ENCODE assay signal across 9 mouse cellular contexts in genomic region chr6:72601732-72602131, GRCm38 (mm10). TPM values are rescaled to one million over a fixed set of nuclear protein-coding genes. Genes with fewer than 3 reads are reported as not detected.
DNase-seq lines count a peak whose midpoint lies in the region; ATAC-seq lines count a peak whose summit lies in the region.
"Had no signal": no experiment of that assay in that cellular context is flagged by ENCODE, and none has a peak within 500 bp of the region (broad histone marks: within the 10 kb centered on the region; RNA-seq: fewer than 3 reads in every experiment).

No protein-coding gene starts in this region.

- no peak overlapping the region for H3K9ac ChIP-seq in midbrain, embryonic 15.5 days
- H3K9ac ChIP-seq in embryonic facial prominence, embryonic 14.5 days (ENCODE audit: low read depth, low read length): no peak overlapping the region
- no peak overlapping the region for H3K9ac ChIP-seq in neural tube, embryonic 11.5 days (ENCODE audit: low read length)
- H3K9ac ChIP-seq: stomach, embryonic 15.5 days had no signal

- peaks cover 21% of the 10 kb centered on the region for H3K4me1 ChIP-seq in midbrain, embryonic 10.5 days
- H3K4me1 ChIP-seq in midbrain, embryonic 15.5 days: peaks cover 16% of the 10 kb centered on the region
- H3K4me1 ChIP-seq in embryonic facial prominence, embryonic 14.5 days (ENCODE audit: control insufficient read depth, insufficient read depth, low read length): peaks cover 12% of the 10 kb centered on the region
- peaks cover 4% of the 10 kb centered on the region; the same call in 1 of the 2 replicates for H3K4me1 ChIP-seq in neural tube, embryonic 11.5 days (ENCODE audit: control insufficient read depth, insufficient read depth, low read length)

- no peak overlapping the region for H3K4me3 ChIP-seq in midbrain, embryonic 10.5 days
- H3K4me3 ChIP-seq in midbrain, embryonic 15.5 days: no peak overlapping the region
- no peak overlapping the region for H3K4me3 ChIP-seq in embryonic facial prominence, embryonic 14.5 days (ENCODE audit: low read depth, low read length)
- no peak overlapping the region for H3K4me3 ChIP-seq in neural tube, embryonic 11.5 days (ENCODE audit: low read depth, low read length)
- H3K4me3 ChIP-seq: stomach, embryonic 15.5 days had no signal

- H3K27ac ChIP-seq in midbrain, embryonic 10.5 days (replicated peaks): no peak overlapping the region
- no peak overlapping the region for H3K27ac ChIP-seq in midbrain, embryonic 15.5 days
- H3K27ac ChIP-seq in embryonic facial prominence, embryonic 14.5 days (replicated peaks; ENCODE audit: low read depth, low read length): no peak overlapping the region
- H3K27ac ChIP-seq in neural tube, embryonic 11.5 days (ENCODE audit: low read depth, low read length): no peak overlapping the region
- H3K27ac ChIP-seq: stomach, embryonic 15.5 days had no signal

- peak; percentile 71 for DNase-seq in midbrain, embryonic 10.5 days (ENCODE audit: low spot score)
- peak; percentile 79 for DNase-seq in adrenal gland, postnatal 25 days
- DNase-seq in embryonic facial prominence, embryonic 14.5 days (ENCODE audit: low spot score): peak; percentile 71
- DNase-seq in heart, postnatal 25 days (ENCODE audit: low spot score): peak; percentile 41
- DNase-seq in left cerebral cortex, postnatal 14 days (ENCODE audit: low spot score in 2 of 2): peak; percentile 83 to 88
- peak; percentile 67 for DNase-seq in neural tube, embryonic 11.5 days (ENCODE audit: low spot score)
- peak; percentile 81 for DNase-seq in testis, postnatal 10 days (ENCODE audit: low spot score)

- no peaks in the 10 kb centered on the region for H3K9me3 ChIP-seq in midbrain, embryonic 10.5 days (replicated peaks)
- H3K9me3 ChIP-seq in midbrain, embryonic 15.5 days: no peaks in the 10 kb centered on the region
- H3K9me3 ChIP-seq in embryonic facial prominence, embryonic 14.5 days (ENCODE audit: control insufficient read depth, low read length): no peaks in the 10 kb centered on the region
- no peaks in the 10 kb centered on the region for H3K9me3 ChIP-seq in neural tube, embryonic 11.5 days (ENCODE audit: control insufficient read depth, low read length)
- H3K9me3 ChIP-seq: stomach, embryonic 15.5 days had no signal

- no peak overlapping the region for H3K4me2 ChIP-seq in midbrain, embryonic 15.5 days
- H3K4me2 ChIP-seq in embryonic facial prominence, embryonic 14.5 days (ENCODE audit: low read depth, low read length): no peak overlapping the region
- H3K4me2 ChIP-seq in neural tube, embryonic 11.5 days (ENCODE audit: low read depth): no peak overlapping the region
- H3K4me2 ChIP-seq: stomach, embryonic 15.5 days had no signal

- no peak for ATAC-seq in midbrain, embryonic 15.5 days (replicated peaks)
- ATAC-seq in embryonic facial prominence, embryonic 14.5 days (ENCODE audit: low read depth): no peak
- no peak for ATAC-seq in neural tube, embryonic 11.5 days (ENCODE audit: insufficient read depth, low FRiP score, low TSS enrichment)

- H3K27me3 ChIP-seq in midbrain, embryonic 10.5 days (ENCODE audit: low read depth, poor library complexity, severe bottlenecking): no peaks in the 10 kb centered on the region
- H3K27me3 ChIP-seq in midbrain, embryonic 15.5 days (replicated peaks): no peaks in the 10 kb centered on the region
- H3K27me3 ChIP-seq in embryonic facial prominence, embryonic 14.5 days (replicated peaks; ENCODE audit: control insufficient read depth, insufficient read depth, low read length): no peaks in the 10 kb centered on the region
- no peaks in the 10 kb centered on the region for H3K27me3 ChIP-seq in neural tube, embryonic 11.5 days (ENCODE audit: control insufficient read depth, insufficient read depth, low read length)
- H3K27me3 ChIP-seq: stomach, embryonic 15.5 days had no signal

- intact Hi-C loops in heart, postnatal 25 days (cut with DNase I): loop anchor here (2.0 to 5.0 kb wide), 2 partner anchors 13 to 66 kb away; no protein-coding TSS in a partner anchor
- intact Hi-C loops in left cerebral cortex, postnatal 14 days (cut with DNase I): no loop called here

- 58% methylated on average over 1 of the region's 1 CpGs for WGBS in midbrain, embryonic 10.5 days
- 56% methylated on average over 1 of the region's 1 CpGs for WGBS in midbrain, embryonic 15.5 days
- WGBS in embryonic facial prominence, embryonic 14.5 days: 41% methylated on average over 1 of the region's 1 CpGs
- WGBS in neural tube, embryonic 11.5 days: 51% methylated on average over 1 of the region's 1 CpGs

- H3K36me3 ChIP-seq in midbrain, embryonic 10.5 days: peaks cover 34% of the 10 kb centered on the region
- H3K36me3 ChIP-seq in midbrain, embryonic 15.5 days (replicated peaks): peaks cover 7% of the 10 kb centered on the region
- peaks cover 30% of the 10 kb centered on the region for H3K36me3 ChIP-seq in embryonic facial prominence, embryonic 14.5 days (ENCODE audit: control insufficient read depth, insufficient read depth, low read length)
- H3K36me3 ChIP-seq in neural tube, embryonic 11.5 days (ENCODE audit: control insufficient read depth, insufficient read depth, low read length): no peaks in the 10 kb centered on the region

RNA-seq across cellular contexts. Expression of gene Retsat, which starts 3.5 kb away (rescaled TPM):
- polyA plus RNA-seq in midbrain, embryonic 10.5 days (2016; fragmentation: Nextera tagmentation; extraction: Ambion mirVana): 8.2 and 8.4 TPM in 2 replicates
- 6.1 and 7.2 TPM in 2 replicates for polyA plus RNA-seq in midbrain, embryonic 15.5 days (2015; fragmentation: Nextera tagmentation; extraction: Ambion mirVana)
- 309 and 334 TPM in 2 replicates for total RNA-seq in adrenal gland, postnatal 25 days (2021)
- polyA plus RNA-seq in embryonic facial prominence, embryonic 14.5 days (2014; fragmentation: Nextera tagmentation; extraction: Ambion mirVana): 16.4 and 18.2 TPM in 2 replicates
- total RNA-seq in heart, postnatal 25 days (2021): 100 to 1,000 TPM; 155 to 157 TPM
- total RNA-seq in left cerebral cortex, postnatal 14 days (2021): 10 to 100 TPM; 41.6 to 43.8 TPM
- 7.1 and 7.7 TPM in 2 replicates for polyA plus RNA-seq in neural tube, embryonic 11.5 days (2014; fragmentation: Nextera tagmentation; extraction: Ambion mirVana)

RNA-seq across cellular contexts. Expression of gene Elmod3, which starts 3.5 kb away (rescaled TPM):
- 14.2 and 15.5 TPM in 2 replicates for polyA plus RNA-seq in midbrain, embryonic 10.5 days (2016; fragmentation: Nextera tagmentation; extraction: Ambion mirVana)
- polyA plus RNA-seq in midbrain, embryonic 15.5 days (2015; fragmentation: Nextera tagmentation; extraction: Ambion mirVana): 16.5 and 17.4 TPM in 2 replicates
- total RNA-seq in adrenal gland, postnatal 25 days (2021): 23.3 and 24.4 TPM in 2 replicates
- polyA plus RNA-seq in embryonic facial prominence, embryonic 14.5 days (2014; fragmentation: Nextera tagmentation; extraction: Ambion mirVana): 18.7 and 18.8 TPM in 2 replicates
- total RNA-seq in heart, postnatal 25 days (2021): 10 to 100 TPM; 11.3 to 19.8 TPM
- total RNA-seq in left cerebral cortex, postnatal 14 days (2021): 10 to 100 TPM; 15.9 to 17.3 TPM
- 16.5 and 17.0 TPM in 2 replicates for polyA plus RNA-seq in neural tube, embryonic 11.5 days (2014; fragmentation: Nextera tagmentation; extraction: Ambion mirVana)

RNA-seq across cellular contexts. Expression of gene Tgoln1, which starts 15.1 kb away (rescaled TPM):
- polyA plus RNA-seq in midbrain, embryonic 10.5 days (2016; fragmentation: Nextera tagmentation; extraction: Ambion mirVana): 33.3 and 35.4 TPM in 2 replicates
- polyA plus RNA-seq in midbrain, embryonic 15.5 days (2015; fragmentation: Nextera tagmentation; extraction: Ambion mirVana): 38.0 and 38.7 TPM in 2 replicates
- 176 and 187 TPM in 2 replicates for total RNA-seq in adrenal gland, postnatal 25 days (2021)
- polyA plus RNA-seq in embryonic facial prominence, embryonic 14.5 days (2014; fragmentation: Nextera tagmentation; extraction: Ambion mirVana): 33.8 and 34.7 TPM in 2 replicates
- 10 to 100 TPM; 46.3 to 50.5 TPM for total RNA-seq in heart, postnatal 25 days (2021)
- total RNA-seq in left cerebral cortex, postnatal 14 days (2021): 10 to 100 TPM; 64.0 to 67.5 TPM
- polyA plus RNA-seq in neural tube, embryonic 11.5 days (2014; fragmentation: Nextera tagmentation; extraction: Ambion mirVana): 43.3 and 44.1 TPM in 2 replicates

RNA-seq across cellular contexts. Expression of gene Capg, which starts 57.5 kb away (rescaled TPM):
- 9.7 and 11.1 TPM in 2 replicates for polyA plus RNA-seq in midbrain, embryonic 10.5 days (2016; fragmentation: Nextera tagmentation; extraction: Ambion mirVana)
- polyA plus RNA-seq in midbrain, embryonic 15.5 days (2015; fragmentation: Nextera tagmentation; extraction: Ambion mirVana): 5.8 and 7.8 TPM in 2 replicates
- 30.3 and 48.1 TPM in 2 replicates for total RNA-seq in adrenal gland, postnatal 25 days (2021)
- 70.8 and 75.9 TPM in 2 replicates for polyA plus RNA-seq in embryonic facial prominence, embryonic 14.5 days (2014; fragmentation: Nextera tagmentation; extraction: Ambion mirVana)
- 1 to 10 TPM; 6.5 to 8.7 TPM for total RNA-seq in heart, postnatal 25 days (2021)
- 1 to 10 TPM; 3.3 to 3.6 TPM for total RNA-seq in left cerebral cortex, postnatal 14 days (2021)
- polyA plus RNA-seq in neural tube, embryonic 11.5 days (2014; fragmentation: Nextera tagmentation; extraction: Ambion mirVana): 10.1 and 10.2 TPM in 2 replicates
